Mouse (Mus musculus) thymus, adult 2 months (tissue): Measurements from ENCODE around the gene Xpo4. TPM values are rescaled to one million over a fixed set of nuclear protein-coding genes. Genes with fewer than 3 reads are reported as not detected.

Experiments
- DNase-seq: peaks from one replicate; pipeline ENCODE4 v3.0.0; 2021
- H3K27ac ChIP-seq: fragments of 200-500 bp; 2 replicates; pipeline ENCODE4 v1.5.1; 2012; ENCODE audit warnings: low read length, control low read depth; ENCODE audit not compliant: control insufficient read depth, insufficient read depth
- H3K27me3 ChIP-seq: fragments of 200-500 bp; 2 replicates; pipeline ENCODE4 v1.6.1; 2012; ENCODE audit warnings: mild to moderate bottlenecking, low read length, moderate library complexity, mixed read lengths; ENCODE audit not compliant: control insufficient read depth, insufficient read depth
- H3K36me3 ChIP-seq: fragments of 200-500 bp; 2 replicates; pipeline ENCODE4 v1.6.1; 2012; ENCODE audit warnings: mild to moderate bottlenecking, low read length, moderate library complexity; ENCODE audit not compliant: control insufficient read depth, insufficient read depth
- H3K4me1 ChIP-seq: fragments of 200-500 bp; replicated peaks from 2 replicates; pipeline ENCODE4 v1.6.1; 2012; ENCODE audit warnings: low read length; ENCODE audit not compliant: control insufficient read depth, insufficient read depth
- H3K4me3 ChIP-seq: fragments of 200-500 bp; 2 replicates; pipeline ENCODE4 v1.5.1; 2012; ENCODE audit warnings: mild to moderate bottlenecking, low read length, control low read depth, moderate library complexity; ENCODE audit not compliant: control insufficient read depth, insufficient read depth
- CTCF ChIP-seq: fragments of 200-500 bp; IDR thresholded peaks from 2 replicates; pipeline ENCODE4 v1.5.1; 2012; ENCODE audit warnings: mild to moderate bottlenecking, control low read depth, low read length, moderate library complexity, borderline replicate concordance; ENCODE audit not compliant: control insufficient read depth, poor library complexity, insufficient read depth; ENCODE audit errors: extremely low read depth
- POLR2A ChIP-seq: fragments of 200-500 bp; IDR thresholded peaks from 2 replicates; pipeline ENCODE4 v1.6.1; 2012; ENCODE audit warnings: mild to moderate bottlenecking, low read length, control low read depth, moderate library complexity; ENCODE audit not compliant: control insufficient read depth, poor library complexity, insufficient read depth; ENCODE audit errors: extremely low read depth
- WGBS: fragments of 180-500 bp; shearing (Covaris S2); methylation state at CpG from one replicate; pipeline ENCODE4 v1.1.7; 2018; 5-methylcytosine and 5-hydroxymethylcytosine counted together
- polyA plus RNA-seq: library from polyadenylated mRNA; depleted of rRNA; stranded (reverse); fragments of >200 nt; gene quantifications from 2 replicates; pipeline ENCODE4 v1.2.3, GENCODE M21; 2012

Xpo4 gene
- polyA plus RNA-seq, 1 experiment: 5.9 TPM

GRCm38 (mm10) chr14:57593279-57593678 is 72.0 kb downstream of the Xpo4 start:
- Histone ChIP-seq H3K36me3 (peaks cover 60% of the 10 kb centered on the region), H3K4me3 (no peak overlapping the region), H3K27me3 (no peaks in the 10 kb centered on the region), H3K27ac (no peak overlapping the region; the same call in 1 of the 2 replicates), H3K4me1 (no peaks in the 10 kb centered on the region)
- no peak for DNase-seq
- TF ChIP-seq POLR2A: no peak
- TF ChIP-seq CTCF: no peak
- 92% methylated on average over 5 of the region's 5 CpGs for WGBS

GRCm38 (mm10) chr14:57591830-57592229 is 73.4 kb downstream of the Xpo4 start:
- no peaks in the 10 kb centered on the region for H3K27me3 ChIP-seq
- no peak for DNase-seq
- peaks cover 63% of the 10 kb centered on the region for H3K36me3 ChIP-seq
- H3K4me1 ChIP-seq: no peaks in the 10 kb centered on the region
- TF ChIP-seq POLR2A (no peak), CTCF (no peak)
- H3K27ac ChIP-seq: no peak overlapping the region
- 96% methylated on average over 3 of the region's 3 CpGs for WGBS
- H3K4me3 ChIP-seq: no peak overlapping the region

- H3K36me3 ChIP-seq: peaks cover 5% of the 10 kb centered on the region; the same call in 1 of the 2 replicates
- no peaks in the 10 kb centered on the region for H3K4me1 ChIP-seq
- WGBS: 81% methylated on average over 2 of the region's 2 CpGs
- no peak for TF ChIP-seq POLR2A
- TF ChIP-seq CTCF: no peak
- no peak overlapping the region for H3K27ac ChIP-seq
- H3K4me3 ChIP-seq: no peak overlapping the region
- no peaks in the 10 kb centered on the region for H3K27me3 ChIP-seq
- DNase-seq: no peak
These were observed 88.7 kb downstream of the Xpo4 start for GRCm38 (mm10) chr14:57576364-57577060.

GRCm38 (mm10) chr14:57574792-57575587 is 90.2 kb downstream of the Xpo4 start:
- TF ChIP-seq POLR2A: no peak
- TF ChIP-seq CTCF: no peak
- Histone ChIP-seq H3K36me3 (no peaks in the 10 kb centered on the region), H3K4me3 (no peak overlapping the region), H3K27ac (no peak overlapping the region), H3K4me1 (no peaks in the 10 kb centered on the region; the same call in 1 of the 2 replicates), H3K27me3 (no peaks in the 10 kb centered on the region)
- DNase-seq: no peak
- WGBS: 79% methylated on average over 6 of the region's 6 CpGs

GRCm38 (mm10) chr14:57571155-57572133 is 93.8 kb downstream of the Xpo4 start, which contains the start of gene Eef1akmt1:
Eef1akmt1 (minus strand) TSS chr14:57571612.
- no peaks in the 10 kb centered on the region; the same call in 1 of the 2 replicates for H3K4me1 ChIP-seq
- 2% methylated on average over 35 of the region's 35 CpGs for WGBS
- H3K27ac ChIP-seq: no peak within 1 kb of the TSS; the same call in 1 of the 2 replicates
- no peaks in the 10 kb centered on the region for H3K36me3 ChIP-seq
- DNase-seq: peak; percentile 96
- TF ChIP-seq CTCF (peak; percentile 66; the same call in 1 of the 2 replicates), POLR2A (peak; percentile 90)
- no peaks in the 10 kb centered on the region for H3K27me3 ChIP-seq
- peak within 1 kb of the TSS; percentile 60 for H3K4me3 ChIP-seq
